Mouse (Mus musculus) forebrain, postnatal 0 days (tissue): ENCODE measurements around the gene Mapk10. TPM values are rescaled to one million over a fixed set of nuclear protein-coding genes. Genes with fewer than 3 reads are reported as not detected.

Experiments
- ATAC-seq: fragments of 200-750 bp; cut with Nextera tagmentation; 2 replicates; pipeline ENCODE4 v1.8.0; 2017; ENCODE audit warnings: mild to moderate bottlenecking, moderate library complexity
- DNase-seq: peaks from one replicate; pipeline ENCODE4 v3.0.0-alpha.2; 2015
- H3K27ac ChIP-seq: fragments of 300-500 bp; sonication (generic); 2 replicates; pipeline ENCODE4 v1.5.1; 2014; ENCODE audit warnings: low read depth, mild to moderate bottlenecking, antibody characterized with exemption, low read length, moderate library complexity, mixed read lengths
- H3K27me3 ChIP-seq: fragments of 300-500 bp; sonication (generic); 2 replicates; pipeline ENCODE4 v1.6.1; 2014; ENCODE audit warnings: mild to moderate bottlenecking, low read length, mixed read lengths; ENCODE audit not compliant: insufficient read depth
- H3K36me3 ChIP-seq: fragments of 300-500 bp; sonication (generic); 2 replicates; pipeline ENCODE4 v1.6.1; 2014; ENCODE audit warnings: mild to moderate bottlenecking, moderate library complexity; ENCODE audit not compliant: insufficient read depth
- H3K4me1 ChIP-seq: fragments of 300-500 bp; sonication (generic); 2 replicates; pipeline ENCODE4 v1.6.1; 2014; ENCODE audit warnings: antibody characterized with exemption; ENCODE audit not compliant: insufficient read depth
- H3K4me2 ChIP-seq: fragments of 300-500 bp; sonication (generic); 2 replicates; pipeline ENCODE4 v1.6.1; 2014; ENCODE audit warnings: low read depth, mild to moderate bottlenecking, moderate library complexity
- H3K4me3 ChIP-seq: fragments of 300-500 bp; sonication (generic); 2 replicates; pipeline ENCODE4 v1.5.1; 2014; ENCODE audit warnings: low read depth, low read length, mixed read lengths
- H3K9ac ChIP-seq: fragments of 300-500 bp; sonication (generic); 2 replicates; pipeline ENCODE4 v1.6.1; 2014; ENCODE audit warnings: mild to moderate bottlenecking
- H3K9me3 ChIP-seq: fragments of 300-500 bp; sonication (generic); 2 replicates; pipeline ENCODE4 v1.6.1; 2016; ENCODE audit warnings: low read length
- CTCF ChIP-seq: sonication (generic); IDR thresholded peaks from 2 replicates; pipeline ENCODE4 v1.5.1; 2016; ENCODE audit warnings: antibody characterized with exemption, control low read depth, low read depth
- WGBS: fragments of 180-500 bp; shearing (Covaris S2); extraction: QIAGEN DNeasy Blood & Tissue Kit; methylation state at CpG from one replicate; pipeline ENCODE4 v1.1.7; 2014; 5-methylcytosine and 5-hydroxymethylcytosine counted together
- polyA plus RNA-seq: library from polyadenylated mRNA; unstranded; fragments of >200 nt; fragmentation: Nextera tagmentation; extraction: Ambion mirVana; gene quantifications from 2 replicates; pipeline ENCODE4 v1.2.1, GENCODE M21; 2015
- total RNA-seq: library from RNA; depleted of rRNA; stranded (reverse); fragments of >200 nt; gene quantifications from 2 replicates; pipeline ENCODE4 v1.2.3, GENCODE M21; 2014

Gene Mapk10
- total and polyA plus RNA-seq, 2 experiments from 2014 or later = 41.5 to 89.2 TPM

GRCm38 (mm10) chr5:103140935-103141334 lies 70.2 kb downstream of the Mapk10 start:
- H3K4me2 ChIP-seq = 0 out of 2 replicates have a peak overlapping the region, but pooled peaks have one; percentile 4
- no peak overlapping the region for H3K4me3 ChIP-seq
- no peaks in the 10 kb centered on the region for H3K27me3 ChIP-seq
- no peak overlapping the region for H3K9ac ChIP-seq
- H3K9me3 ChIP-seq = no peaks in the 10 kb centered on the region
- H3K4me1 ChIP-seq = no peaks in the 10 kb centered on the region
- H3K36me3 ChIP-seq = no peaks in the 10 kb centered on the region
- ATAC-seq = peak; percentile 48
- peak overlapping the region; percentile 57; the same call in 1 of the 2 replicates for H3K27ac ChIP-seq
- WGBS = 39% methylated on average over 5 of the region's 5 CpGs
- DNase-seq = peak; percentile 42
- no peak for TF ChIP-seq CTCF

- TF ChIP-seq CTCF = no peak
- Histone ChIP-seq H3K27me3 (no peaks in the 10 kb centered on the region), H3K4me2 (no peak overlapping the region), H3K27ac (no peak overlapping the region), H3K4me3 (no peak overlapping the region), H3K9ac (no peak overlapping the region), H3K4me1 (no peaks in the 10 kb centered on the region), H3K9me3 (no peaks in the 10 kb centered on the region), H3K36me3 (no peaks in the 10 kb centered on the region)
- DNase-seq (no peak), ATAC-seq (no peak)
- WGBS = 74% methylated on average over 9 of the region's 9 CpGs
These were observed 76.3 kb downstream of the Mapk10 start for GRCm38 (mm10) chr5:103134839-103135238.

GRCm38 (mm10) chr5:103133626-103134025 lies 77.5 kb downstream of the Mapk10 start:
- WGBS = 79% methylated on average over 9 of the region's 9 CpGs
- H3K27ac ChIP-seq = no peak overlapping the region
- no peaks in the 10 kb centered on the region for H3K4me1 ChIP-seq
- H3K9me3 ChIP-seq = no peaks in the 10 kb centered on the region
- no peaks in the 10 kb centered on the region for H3K27me3 ChIP-seq
- ATAC-seq = no peak
- no peak for TF ChIP-seq CTCF
- no peak overlapping the region for H3K4me3 ChIP-seq
- DNase-seq = no peak
- no peak overlapping the region for H3K9ac ChIP-seq
- H3K4me2 ChIP-seq = no peak overlapping the region
- no peaks in the 10 kb centered on the region for H3K36me3 ChIP-seq

- ATAC-seq = no peak
- peak; percentile 58 for TF ChIP-seq CTCF
- H3K4me1 ChIP-seq = no peaks in the 10 kb centered on the region
These were observed 78.3 kb downstream of the Mapk10 start for GRCm38 (mm10) chr5:103132814-103133213.

GRCm38 (mm10) chr5:103119618-103120017 lies 91.5 kb downstream of the Mapk10 start:
- Histone ChIP-seq H3K9ac (no peak overlapping the region), H3K27ac (no peak overlapping the region), H3K4me3 (no peak overlapping the region), H3K27me3 (no peaks in the 10 kb centered on the region), H3K9me3 (no peaks in the 10 kb centered on the region), H3K4me1 (no peaks in the 10 kb centered on the region), H3K4me2 (no peak overlapping the region), H3K36me3 (no peaks in the 10 kb centered on the region)
- 90% methylated on average over 3 of the region's 3 CpGs for WGBS
- DNase-seq = no peak
- no peak for TF ChIP-seq CTCF
- no peak for ATAC-seq

More at GRCm38 (mm10) chr5:103132814-103133213, 78.3 kb downstream of the Mapk10 start:
- Histone ChIP-seq H3K4me2 (no peak overlapping the region), H3K36me3 (no peaks in the 10 kb centered on the region), H3K9me3 (no peaks in the 10 kb centered on the region), H3K4me3 (no peak overlapping the region), H3K27ac (no peak overlapping the region), H3K9ac (no peak overlapping the region), H3K27me3 (no peaks in the 10 kb centered on the region)
- peak; percentile 13 for DNase-seq
- WGBS = 77% methylated on average over 6 of the region's 6 CpGs

GRCm38 (mm10) chr5:103115571-103115970 lies 95.6 kb downstream of the Mapk10 start:
- TF ChIP-seq CTCF = no peak
- H3K4me1 ChIP-seq = no peaks in the 10 kb centered on the region; the same call in 1 of the 2 replicates
- no peaks in the 10 kb centered on the region for H3K27me3 ChIP-seq
- no peak overlapping the region for H3K9ac ChIP-seq
- H3K36me3 ChIP-seq = no peaks in the 10 kb centered on the region
- no peak overlapping the region for H3K27ac ChIP-seq
- H3K4me3 ChIP-seq = no peak overlapping the region
- no peak for DNase-seq
- H3K9me3 ChIP-seq = no peaks in the 10 kb centered on the region
- WGBS = 88% methylated on average over 7 of the region's 7 CpGs
- H3K4me2 ChIP-seq = no peak overlapping the region
- ATAC-seq = no peak

GRCm38 (mm10) chr5:103112471-103112870 lies 98.7 kb downstream of the Mapk10 start:
- H3K9ac ChIP-seq = no peak overlapping the region
- no peak overlapping the region for H3K27ac ChIP-seq
- ATAC-seq (no peak), DNase-seq (no peak)
- H3K36me3 ChIP-seq = no peaks in the 10 kb centered on the region
- no peaks in the 10 kb centered on the region for H3K9me3 ChIP-seq
- H3K4me1 ChIP-seq = no peaks in the 10 kb centered on the region; the same call in 1 of the 2 replicates
- H3K4me3 ChIP-seq = no peak overlapping the region
- TF ChIP-seq CTCF = no peak
- WGBS = 82% methylated on average over 7 of the region's 7 CpGs
- no peaks in the 10 kb centered on the region for H3K27me3 ChIP-seq
- no peak overlapping the region for H3K4me2 ChIP-seq
